In genomic region chr15:98491332-98491731, GRCm38 (mm10) we compare ENCODE assay signal across 33 mouse cellular contexts. TPM values are rescaled to one million over a fixed set of nuclear protein-coding genes. Genes with fewer than 3 reads are reported as not detected.
DNase-seq lines count a peak whose midpoint lies in the region; ATAC-seq and TF ChIP-seq lines count a peak whose summit lies in the region.
"Had no signal": no experiment of that assay in that cellular context is flagged by ENCODE, and none has a peak within 500 bp of the region (broad histone marks: within the 10 kb centered on the region; RNA-seq: fewer than 3 reads in every experiment).

No protein-coding gene starts in this region.

- peak; percentile 68 for DNase-seq in heart, adult 11 months
- no peak for DNase-seq in heart, adult 2 months
- DNase-seq in lung, postnatal 36 days, result peak; percentile 63
- no peak for DNase-seq in lung, postnatal 25 days (ENCODE audit: low spot score)
- DNase-seq in large intestine, adult 2 months (ENCODE audit: low read depth, low spot score), result peak; percentile 45
- peak; percentile 59 for DNase-seq in stomach, postnatal 0 days (ENCODE audit: low spot score)
- DNase-seq in embryonic facial prominence, embryonic 10.5 days (ENCODE audit: low spot score), result no peak
- DNase-seq: adrenal gland, adult 2 months; adrenal gland, postnatal 14 days; B cell, adult 2 months; cerebellum, adult 11 months; cerebellum, adult 2 months; cerebellum, adult 9-11 months; cerebellum, postnatal 25 days; gastrocnemius, postnatal 25 days had no signal

- H3K4me3 ChIP-seq in heart, adult 2 months, result no peak overlapping the region
- no peak overlapping the region for H3K4me3 ChIP-seq in stomach, postnatal 0 days (ENCODE audit: low read depth, low read length)
- H3K4me3 ChIP-seq in embryonic facial prominence, embryonic 10.5 days, result no peak overlapping the region
- H3K4me3 ChIP-seq: embryonic facial prominence, embryonic 13.5 days; erythroblast, embryonic 14.5 days; forebrain, embryonic 12.5 days; forebrain, embryonic 15.5 days; hindbrain, embryonic 13.5 days had no signal

- 28% methylated on average over 2 of the region's 2 CpGs for WGBS in heart, adult 2 months
- WGBS in large intestine, adult 2 months, result 19% methylated on average over 2 of the region's 2 CpGs
- 35% methylated on average over 2 of the region's 2 CpGs for WGBS in stomach, postnatal 0 days
- 86% methylated on average over 2 of the region's 2 CpGs for WGBS in embryonic facial prominence, embryonic 10.5 days

- no peaks in the 10 kb centered on the region for H3K36me3 ChIP-seq in heart, adult 2 months (ENCODE audit: control insufficient read depth, insufficient read depth, low read length)
- H3K36me3 ChIP-seq in stomach, postnatal 0 days (ENCODE audit: control insufficient read depth, insufficient read depth, low read length), result no peaks in the 10 kb centered on the region
- H3K36me3 ChIP-seq in embryonic facial prominence, embryonic 10.5 days (replicated peaks), result no peaks in the 10 kb centered on the region
- H3K36me3 ChIP-seq: embryonic facial prominence, embryonic 13.5 days; forebrain, embryonic 12.5 days; forebrain, embryonic 15.5 days; G1E; hindbrain, embryonic 13.5 days had no signal

- no peak for TF ChIP-seq POLR2A in heart, adult 2 months (IDR thresholded peaks at IDR 0.05; ENCODE audit: insufficient read depth, low read depth, low read length)

- TF ChIP-seq CTCF in heart, adult 2 months (IDR thresholded peaks at IDR 0.05), result no peak
- no peak for TF ChIP-seq CTCF in stomach, postnatal 0 days (IDR thresholded peaks at IDR 0.05; ENCODE audit: low read depth)

- 0 out of 2 replicates have a peak, but pooled peaks cover 1% of the 10 kb centered on the region for H3K4me1 ChIP-seq in heart, adult 2 months (ENCODE audit: control insufficient read depth, insufficient read depth, low read length)
- H3K4me1 ChIP-seq in stomach, postnatal 0 days (replicated peaks; ENCODE audit: control insufficient read depth, insufficient read depth), result no peaks in the 10 kb centered on the region
- H3K4me1 ChIP-seq in embryonic facial prominence, embryonic 10.5 days, result no peaks in the 10 kb centered on the region
- H3K4me1 ChIP-seq: embryonic facial prominence, embryonic 13.5 days; forebrain, embryonic 12.5 days; forebrain, embryonic 15.5 days; hindbrain, embryonic 13.5 days had no signal

- no peak overlapping the region for H3K9ac ChIP-seq in heart, adult 2 months (ENCODE audit: low read depth, low read length)
- H3K9ac ChIP-seq in stomach, postnatal 0 days (ENCODE audit: low read length), result no peak overlapping the region
- H3K9ac ChIP-seq: embryonic facial prominence, embryonic 13.5 days; forebrain, embryonic 12.5 days; forebrain, embryonic 15.5 days; hindbrain, embryonic 13.5 days had no signal

- H3K79me2 ChIP-seq in heart, adult 2 months (replicated peaks; ENCODE audit: control insufficient read depth, insufficient read depth, low read length), result no peaks in the 10 kb centered on the region

- H3K27ac ChIP-seq in heart, adult 2 months, result no peak overlapping the region
- H3K27ac ChIP-seq in stomach, postnatal 0 days (replicated peaks), result no peak overlapping the region
- no peak overlapping the region for H3K27ac ChIP-seq in embryonic facial prominence, embryonic 10.5 days (replicated peaks)
- H3K27ac ChIP-seq: embryonic facial prominence, embryonic 13.5 days; forebrain, embryonic 12.5 days; forebrain, embryonic 15.5 days; hindbrain, embryonic 13.5 days had no signal

- peak; percentile 89 for ATAC-seq in stomach, postnatal 0 days (ENCODE audit: low FRiP score, low TSS enrichment)
- ATAC-seq: forebrain, embryonic 15.5 days; hindbrain, embryonic 16.5 days had no signal

- intact Hi-C loops in heart, adult 2 months (cut with DNase I), result no loop called here

- H3K27me3 ChIP-seq in heart, adult 2 months (ENCODE audit: control insufficient read depth, insufficient read depth, low read length), result no peaks in the 10 kb centered on the region
- no peaks in the 10 kb centered on the region for H3K27me3 ChIP-seq in stomach, postnatal 0 days (ENCODE audit: control insufficient read depth, insufficient read depth, low read length)
- H3K27me3 ChIP-seq in embryonic facial prominence, embryonic 10.5 days (replicated peaks; ENCODE audit: low read depth, poor library complexity, severe bottlenecking), result no peaks in the 10 kb centered on the region
- H3K27me3 ChIP-seq: CH12.LX; embryonic facial prominence, embryonic 13.5 days; forebrain, embryonic 12.5 days; forebrain, embryonic 15.5 days; hindbrain, embryonic 13.5 days had no signal

- no peak for TF ChIP-seq EP300 in heart, adult 2 months (IDR thresholded peaks at IDR 0.05; ENCODE audit: insufficient read depth, low read depth, low read length)
- TF ChIP-seq EP300 in stomach, postnatal 0 days (optimal IDR thresholded peaks at IDR 0.05), result no peak

- H3K4me2 ChIP-seq in stomach, postnatal 0 days (replicated peaks; ENCODE audit: low read depth), result no peak overlapping the region
- H3K4me2 ChIP-seq: embryonic facial prominence, embryonic 13.5 days; forebrain, embryonic 12.5 days; forebrain, embryonic 15.5 days; heart, embryonic 11.5 days; hindbrain, embryonic 13.5 days had no signal

- H3K9me3 ChIP-seq in stomach, postnatal 0 days (ENCODE audit: control insufficient read depth, low read length), result no peaks in the 10 kb centered on the region
- 0 out of 2 replicates have a peak, but pooled peaks cover 4% of the 10 kb centered on the region for H3K9me3 ChIP-seq in embryonic facial prominence, embryonic 10.5 days
- H3K9me3 ChIP-seq: embryonic facial prominence, embryonic 13.5 days; forebrain, embryonic 12.5 days; forebrain, embryonic 15.5 days; hindbrain, embryonic 13.5 days had no signal

RNA-seq across cellular contexts. Expression of gene Olfr279, which starts 0.9 kb away (rescaled TPM):
- not detected for total RNA-seq in heart, adult 2 months (2021)
- not detected in 2 replicates for polyA plus RNA-seq in heart, adult 2 months (2012; rRNA removed)
- not detected in 2 replicates for polyA plus RNA-seq in large intestine, adult 2 months (2012; rRNA removed)
- polyA plus RNA-seq in stomach, postnatal 0 days (2015; fragmentation: Nextera tagmentation; extraction: Ambion mirVana), result not detected in 2 replicates
- polyA plus RNA-seq in embryonic facial prominence, embryonic 10.5 days (2016; fragmentation: Nextera tagmentation; extraction: Ambion mirVana), result not detected in 2 replicates
- total RNA-seq: adrenal gland, adult 2 months; adrenal gland, postnatal 14 days; adrenal gland, postnatal 4 days; CH12.LX; common myeloid progenitor, adult 5-6 weeks; gastrocnemius, adult 18-20 months; gastrocnemius, postnatal 25 days; heart, adult 8-10 months; heart, postnatal 25 days; hematopoietic stem cell, adult 5-6 weeks had no signal
- polyA plus RNA-seq: adrenal gland, adult 2 months; embryonic facial prominence, embryonic 13.5 days; erythroblast, embryonic 14.5 days; forebrain, embryonic 12.5 days; forebrain, embryonic 15.5 days; G1E; gonadal fat pad, adult 2 months; heart, embryonic 11.5 days; heart, embryonic 14.5 days; heart, postnatal 0 days; hindbrain, embryonic 13.5 days; hindbrain, embryonic 16.5 days had no signal

RNA-seq across cellular contexts. Expression of gene Lalba, which starts 8.8 kb away (rescaled TPM):
- total RNA-seq in heart, adult 2 months (2021), result not detected
- polyA plus RNA-seq in heart, adult 2 months (2012; rRNA removed), result 0.45 TPM in 1 of 2 replicates, not detected in the other
- polyA plus RNA-seq in large intestine, adult 2 months (2012; rRNA removed), result not detected in 2 replicates
- polyA plus RNA-seq in stomach, postnatal 0 days (2015; fragmentation: Nextera tagmentation; extraction: Ambion mirVana), result 0.42 and 0.70 TPM in 2 replicates
- polyA plus RNA-seq in embryonic facial prominence, embryonic 10.5 days (2016; fragmentation: Nextera tagmentation; extraction: Ambion mirVana), result 0.20 and 0.26 TPM in 2 replicates
- total RNA-seq: adrenal gland, adult 2 months; adrenal gland, postnatal 14 days; adrenal gland, postnatal 4 days; CH12.LX; common myeloid progenitor, adult 5-6 weeks; G1E; gastrocnemius, adult 18-20 months; gastrocnemius, postnatal 25 days; heart, adult 8-10 months; heart, postnatal 25 days; hematopoietic stem cell, adult 5-6 weeks had no signal
- polyA plus RNA-seq: adrenal gland, adult 2 months; embryonic facial prominence, embryonic 13.5 days; erythroblast, embryonic 14.5 days; forebrain, embryonic 12.5 days; forebrain, embryonic 15.5 days; G1E; heart, embryonic 11.5 days; heart, embryonic 14.5 days; hindbrain, embryonic 13.5 days; hindbrain, embryonic 16.5 days had no signal

RNA-seq across cellular contexts. Expression of gene OR5BS1P, which starts 21.6 kb away (rescaled TPM):
- total RNA-seq in heart, adult 2 months (2021), result not detected
- polyA plus RNA-seq in heart, adult 2 months (2012; rRNA removed), result not detected in 2 replicates
- polyA plus RNA-seq in large intestine, adult 2 months (2012; rRNA removed), result not detected in 2 replicates
- polyA plus RNA-seq in stomach, postnatal 0 days (2015; fragmentation: Nextera tagmentation; extraction: Ambion mirVana), result not detected in 2 replicates
- not detected in 2 replicates for polyA plus RNA-seq in embryonic facial prominence, embryonic 10.5 days (2016; fragmentation: Nextera tagmentation; extraction: Ambion mirVana)
- total RNA-seq: adrenal gland, adult 2 months; adrenal gland, postnatal 14 days; adrenal gland, postnatal 4 days; CH12.LX; common myeloid progenitor, adult 5-6 weeks; gastrocnemius, adult 18-20 months; gastrocnemius, postnatal 25 days; heart, adult 8-10 months; heart, postnatal 25 days; hematopoietic stem cell, adult 5-6 weeks had no signal
- polyA plus RNA-seq: adrenal gland, adult 2 months; cerebellum, adult 2 months; embryonic facial prominence, embryonic 13.5 days; erythroblast, embryonic 14.5 days; forebrain, embryonic 12.5 days; forebrain, embryonic 15.5 days; G1E; gonadal fat pad, adult 2 months; heart, embryonic 11.5 days; heart, embryonic 14.5 days; heart, postnatal 0 days; hindbrain, embryonic 13.5 days; hindbrain, embryonic 16.5 days had no signal

RNA-seq across cellular contexts. Expression of gene Olfr281, which starts 38.9 kb away (rescaled TPM):
- not detected for total RNA-seq in heart, adult 2 months (2021)
- not detected in 2 replicates for polyA plus RNA-seq in heart, adult 2 months (2012; rRNA removed)
- not detected in 2 replicates for polyA plus RNA-seq in large intestine, adult 2 months (2012; rRNA removed)
- polyA plus RNA-seq in stomach, postnatal 0 days (2015; fragmentation: Nextera tagmentation; extraction: Ambion mirVana), result not detected in 2 replicates
- not detected in 2 replicates for polyA plus RNA-seq in embryonic facial prominence, embryonic 10.5 days (2016; fragmentation: Nextera tagmentation; extraction: Ambion mirVana)
- total RNA-seq: adrenal gland, adult 2 months; adrenal gland, postnatal 14 days; adrenal gland, postnatal 4 days; CH12.LX; common myeloid progenitor, adult 5-6 weeks; gastrocnemius, adult 18-20 months; gastrocnemius, postnatal 25 days; heart, adult 8-10 months; heart, postnatal 25 days; hematopoietic stem cell, adult 5-6 weeks had no signal
- polyA plus RNA-seq: adrenal gland, adult 2 months; cerebellum, adult 2 months; embryonic facial prominence, embryonic 13.5 days; forebrain, embryonic 15.5 days; G1E; gonadal fat pad, adult 2 months; heart, embryonic 11.5 days; heart, embryonic 14.5 days; heart, postnatal 0 days; hindbrain, embryonic 13.5 days; hindbrain, embryonic 16.5 days had no signal

RNA-seq across cellular contexts. Expression of gene Kansl2, which starts 42.7 kb away (rescaled TPM):
- 10 to 100 TPM; 74.5 to 86.0 TPM for total RNA-seq in heart, adult 2 months (2021)
- 37.0 and 50.2 TPM in 2 replicates for polyA plus RNA-seq in heart, adult 2 months (2012; rRNA removed)
- polyA plus RNA-seq in large intestine, adult 2 months (2012; rRNA removed), result 30.1 and 33.2 TPM in 2 replicates
- 44.3 and 44.9 TPM in 2 replicates for polyA plus RNA-seq in stomach, postnatal 0 days (2015; fragmentation: Nextera tagmentation; extraction: Ambion mirVana)
- polyA plus RNA-seq in embryonic facial prominence, embryonic 10.5 days (2016; fragmentation: Nextera tagmentation; extraction: Ambion mirVana), result 151 and 152 TPM in 2 replicates

Comparison
In these comparisons a context has a peak if more than half of its experiments do, and no peak if none do; other contexts are left out.
1. DNase-seq: peak in heart, adult 11 months (single experiment), lung, postnatal 36 days (single experiment), large intestine, adult 2 months (single experiment) and stomach, postnatal 0 days (single experiment); none in heart, adult 2 months (0 of 2), lung, postnatal 25 days (single experiment) and embryonic facial prominence, embryonic 10.5 days (single experiment).